Comparison of ENCODE assay signal across 8 mouse cellular contexts in genomic region chr15:98807895-98808650, GRCm38 (mm10). TPM values are rescaled to one million over a fixed set of nuclear protein-coding genes. Genes with fewer than 3 reads are reported as not detected.
A peak's percentile ranks its signal among the peaks of the same experiment; 100 is the strongest.
DNase-seq lines count a peak whose midpoint lies in the region; ATAC-seq and TF ChIP-seq lines count a peak whose summit lies in the region.

No protein-coding gene starts in this region.

- no peaks in the 10 kb centered on the region for H3K79me3 ChIP-seq in C2C12 (ENCODE audit: low read depth)

- H3K4me2 ChIP-seq in embryonic facial prominence, embryonic 12.5 days (replicated peaks): peak overlapping the region; percentile 87
- H3K4me2 ChIP-seq in midbrain, embryonic 16.5 days (ENCODE audit: low read length): peak overlapping the region; percentile 58

- H3K36me3 ChIP-seq in C2C12 (ENCODE audit: control insufficient read depth, insufficient read depth): peaks cover 20% of the 10 kb centered on the region
- peaks cover 22% of the 10 kb centered on the region for H3K36me3 ChIP-seq in embryonic facial prominence, embryonic 12.5 days
- H3K36me3 ChIP-seq in hindbrain, embryonic 10.5 days: peaks cover 19% of the 10 kb centered on the region
- H3K36me3 ChIP-seq in midbrain, embryonic 16.5 days (ENCODE audit: control insufficient read depth, insufficient read depth, low read length): 0 out of 2 replicates have a peak, but pooled peaks cover 4% of the 10 kb centered on the region

- ATAC-seq in embryonic facial prominence, embryonic 12.5 days (ENCODE audit: insufficient number of reproducible peaks, insufficient read depth, low FRiP score, low TSS enrichment): no peak
- 0 out of 2 replicates have a peak, but pooled peaks have one; percentile 26 for ATAC-seq in midbrain, embryonic 16.5 days

- H3K4me3 ChIP-seq in cerebellum, adult 2 months (replicated peaks; ENCODE audit: insufficient read depth, low read depth, low read length): peak overlapping the region; percentile 11
- H3K4me3 ChIP-seq in C2C12 (ENCODE audit: insufficient read depth, poor library complexity, severe bottlenecking): no peak overlapping the region
- H3K4me3 ChIP-seq in embryonic facial prominence, embryonic 12.5 days: peak overlapping the region; percentile 45
- H3K4me3 ChIP-seq in hindbrain, embryonic 10.5 days: peak overlapping the region; percentile 54
- peak overlapping the region; percentile 44 for H3K4me3 ChIP-seq in midbrain, embryonic 16.5 days (ENCODE audit: low read depth, low read length)

- no peaks in the 10 kb centered on the region for H3K79me2 ChIP-seq in C2C12 (ENCODE audit: control insufficient read depth, insufficient read depth)

- H3K27me3 ChIP-seq in cerebellum, adult 2 months (ENCODE audit: control insufficient read depth, insufficient read depth, low read length): peaks cover 3% of the 10 kb centered on the region; the same call in 1 of the 2 replicates
- no peaks in the 10 kb centered on the region for H3K27me3 ChIP-seq in C2C12 (ENCODE audit: control insufficient read depth, insufficient read depth, insufficient read length)
- peaks cover 76% of the 10 kb centered on the region for H3K27me3 ChIP-seq in embryonic facial prominence, embryonic 12.5 days
- peaks cover 82% of the 10 kb centered on the region for H3K27me3 ChIP-seq in hindbrain, embryonic 10.5 days (ENCODE audit: insufficient read depth, poor library complexity, severe bottlenecking)
- H3K27me3 ChIP-seq in midbrain, embryonic 16.5 days (ENCODE audit: control insufficient read depth, insufficient read depth, low read depth, low read length): peaks cover 61% of the 10 kb centered on the region

- peak overlapping the region; percentile 28 for H3K9ac ChIP-seq in embryonic facial prominence, embryonic 12.5 days
- peak overlapping the region; percentile 52 for H3K9ac ChIP-seq in midbrain, embryonic 16.5 days (ENCODE audit: low read depth, low read length)

- H3K4me1 ChIP-seq in cerebellum, adult 2 months (ENCODE audit: control insufficient read depth, insufficient read depth, low read length): peaks cover 6% of the 10 kb centered on the region; the same call in 1 of the 2 replicates
- peaks cover 31% of the 10 kb centered on the region for H3K4me1 ChIP-seq in embryonic facial prominence, embryonic 12.5 days
- peaks cover 56% of the 10 kb centered on the region for H3K4me1 ChIP-seq in hindbrain, embryonic 10.5 days (replicated peaks)
- H3K4me1 ChIP-seq in midbrain, embryonic 16.5 days (ENCODE audit: control insufficient read depth, insufficient read depth, low read length): peaks cover 32% of the 10 kb centered on the region

- intact Hi-C loops in left cerebral cortex, postnatal 10 days (cut with DNase I): no loop called here

- H3K9me3 ChIP-seq in embryonic facial prominence, embryonic 12.5 days: no peaks in the 10 kb centered on the region
- no peaks in the 10 kb centered on the region for H3K9me3 ChIP-seq in hindbrain, embryonic 10.5 days
- H3K9me3 ChIP-seq in midbrain, embryonic 16.5 days (replicated peaks; ENCODE audit: control insufficient read depth, low read length, poor library complexity, severe bottlenecking): no peaks in the 10 kb centered on the region

- TF ChIP-seq POLR2A in cerebellum, adult 2 months (IDR thresholded peaks at IDR 0.05; ENCODE audit: borderline replicate concordance, insufficient read depth, low read length): no peak

- H3K27ac ChIP-seq in cerebellum, adult 2 months (ENCODE audit: insufficient read depth, low read length): no peak overlapping the region
- H3K27ac ChIP-seq in embryonic facial prominence, embryonic 12.5 days: no peak overlapping the region
- peak overlapping the region; percentile 81 for H3K27ac ChIP-seq in hindbrain, embryonic 10.5 days
- H3K27ac ChIP-seq in midbrain, embryonic 16.5 days (ENCODE audit: low read length): no peak overlapping the region

- WGBS in cerebellum, adult 2 months: 1% methylated on average over 34 of the region's 34 CpGs
- whole genome bisulfite sequencing in embryonic facial prominence, embryonic 12.5 days: 2% methylated on average over 30 of the region's 34 CpGs
- under 1% methylated on average over 34 of the region's 34 CpGs for WGBS in hindbrain, embryonic 10.5 days
- under 1% methylated on average over 29 of the region's 34 CpGs for WGBS in midbrain, embryonic 16.5 days

- H3ac ChIP-seq in C2C12 (ENCODE audit: control insufficient read depth, insufficient read length, low read depth): peak overlapping the region; percentile 2

- peak in 1 of 2 experiments; percentile 30 for DNase-seq in cerebellum, adult 2 months
- DNase-seq in cerebellum, adult 9-10 months: no peak
- peak; percentile 51 for DNase-seq in hindbrain, embryonic 10.5 days (ENCODE audit: low spot score)
- DNase-seq in left cerebral cortex, postnatal 10 days (ENCODE audit: extremely low spot score in 1 of 2, low spot score in 2 of 2): peak; percentile 81 to 90
- DNase-seq in thymus, postnatal 4 days: peak; percentile 81

- TF ChIP-seq CTCF in cerebellum, adult 2 months (IDR thresholded peaks at IDR 0.05; ENCODE audit: borderline replicate concordance, insufficient read depth, low read depth, low read length): no peak
- TF ChIP-seq CTCF in C2C12 (IDR thresholded peaks at IDR 0.05; ENCODE audit: control insufficient read depth, insufficient read depth, insufficient read length): no peak

TF ChIP-seq in C2C12, 6 proteins besides CTCF, POLR2A, EP300 and RAD21:
- TF ChIP-seq MYOD1 (IDR thresholded peaks at IDR 0.05; ENCODE audit: control insufficient read depth, insufficient read length, low read depth) (no peak), MAX (IDR thresholded peaks at IDR 0.05) (no peak), CEBPB (IDR thresholded peaks at IDR 0.05; ENCODE audit: low read depth) (no peak), FOSL1 (IDR thresholded peaks at IDR 0.05; ENCODE audit: insufficient read depth, low read length, poor library complexity, severe bottlenecking) (no peak), MYOG (IDR thresholded peaks at IDR 0.05; ENCODE audit: control insufficient read depth, extremely low read depth, insufficient read length) (no peak), USF1 (IDR thresholded peaks at IDR 0.05; ENCODE audit: low read depth) (no peak)

RNA-seq across cellular contexts. Expression of gene Ddn, which starts 1.2 kb away (rescaled TPM):
- 1.0 and 1.3 TPM in 2 replicates for polyA plus RNA-seq in cerebellum, adult 2 months (2012; rRNA removed)
- polyA plus RNA-seq in C2C12 (2012; fragmentation: generic; extraction: Trizol): 0.11 TPM
- polyA plus RNA-seq in embryonic facial prominence, embryonic 12.5 days (2016; fragmentation: Nextera tagmentation; extraction: Ambion mirVana): 0.04 TPM in 1 of 2 replicates, not detected in the other
- 0.21 and 0.56 TPM in 2 replicates for polyA plus RNA-seq in hindbrain, embryonic 10.5 days (2016; fragmentation: Nextera tagmentation; extraction: Ambion mirVana)
- 100 to 1,000 TPM; 285 to 294 TPM for total RNA-seq in left cerebral cortex, postnatal 10 days (2021)
- polyA plus RNA-seq in midbrain, embryonic 16.5 days (2015; fragmentation: Nextera tagmentation; extraction: Ambion mirVana): 0.35 and 0.42 TPM in 2 replicates

RNA-seq across cellular contexts. Expression of gene Wnt1, which starts 18.4 kb away (rescaled TPM):
- polyA plus RNA-seq in cerebellum, adult 2 months (2012; rRNA removed): not detected in 2 replicates
- polyA plus RNA-seq in C2C12 (2012; fragmentation: generic; extraction: Trizol): 0.09 TPM
- 0.13 and 0.38 TPM in 2 replicates for polyA plus RNA-seq in embryonic facial prominence, embryonic 12.5 days (2016; fragmentation: Nextera tagmentation; extraction: Ambion mirVana)
- polyA plus RNA-seq in hindbrain, embryonic 10.5 days (2016; fragmentation: Nextera tagmentation; extraction: Ambion mirVana): 13.7 and 13.8 TPM in 2 replicates
- not detected for total RNA-seq in left cerebral cortex, postnatal 10 days (2021)
- polyA plus RNA-seq in midbrain, embryonic 16.5 days (2015; fragmentation: Nextera tagmentation; extraction: Ambion mirVana): 1.2 and 1.3 TPM in 2 replicates

RNA-seq across cellular contexts. Expression of gene Prkag1, which starts 23.2 kb away (rescaled TPM):
- 90.3 and 93.6 TPM in 2 replicates for polyA plus RNA-seq in cerebellum, adult 2 months (2012; rRNA removed)
- 132 TPM for polyA plus RNA-seq in C2C12 (2012; fragmentation: generic; extraction: Trizol)
- 85.9 and 87.1 TPM in 2 replicates for polyA plus RNA-seq in embryonic facial prominence, embryonic 12.5 days (2016; fragmentation: Nextera tagmentation; extraction: Ambion mirVana)
- polyA plus RNA-seq in hindbrain, embryonic 10.5 days (2016; fragmentation: Nextera tagmentation; extraction: Ambion mirVana): 88.7 and 89.0 TPM in 2 replicates
- total RNA-seq in left cerebral cortex, postnatal 10 days (2021): 10 to 100 TPM; 41.7 to 44.6 TPM
- polyA plus RNA-seq in midbrain, embryonic 16.5 days (2015; fragmentation: Nextera tagmentation; extraction: Ambion mirVana): 72.9 and 73.1 TPM in 2 replicates

RNA-seq across cellular contexts. Expression of gene Wnt10b, which starts 30.1 kb away (rescaled TPM):
- polyA plus RNA-seq in cerebellum, adult 2 months (2012; rRNA removed): 0.15 and 0.22 TPM in 2 replicates
- 14.5 TPM for polyA plus RNA-seq in C2C12 (2012; fragmentation: generic; extraction: Trizol)
- 1.5 and 1.7 TPM in 2 replicates for polyA plus RNA-seq in embryonic facial prominence, embryonic 12.5 days (2016; fragmentation: Nextera tagmentation; extraction: Ambion mirVana)
- 0.21 and 0.44 TPM in 2 replicates for polyA plus RNA-seq in hindbrain, embryonic 10.5 days (2016; fragmentation: Nextera tagmentation; extraction: Ambion mirVana)
- total RNA-seq in left cerebral cortex, postnatal 10 days (2021): under 1 TPM; 0.63 to 0.64 TPM
- not detected in 2 replicates for polyA plus RNA-seq in midbrain, embryonic 16.5 days (2015; fragmentation: Nextera tagmentation; extraction: Ambion mirVana)

RNA-seq across cellular contexts. Expression of gene Arf3, which starts 45.1 kb away (rescaled TPM):
- polyA plus RNA-seq in cerebellum, adult 2 months (2012; rRNA removed): 202 and 210 TPM in 2 replicates
- 126 TPM for polyA plus RNA-seq in C2C12 (2012; fragmentation: generic; extraction: Trizol)
- polyA plus RNA-seq in embryonic facial prominence, embryonic 12.5 days (2016; fragmentation: Nextera tagmentation; extraction: Ambion mirVana): 51.2 and 52.1 TPM in 2 replicates
- 42.6 and 45.1 TPM in 2 replicates for polyA plus RNA-seq in hindbrain, embryonic 10.5 days (2016; fragmentation: Nextera tagmentation; extraction: Ambion mirVana)
- 100 to 1,000 TPM; 651 to 661 TPM for total RNA-seq in left cerebral cortex, postnatal 10 days (2021)
- polyA plus RNA-seq in midbrain, embryonic 16.5 days (2015; fragmentation: Nextera tagmentation; extraction: Ambion mirVana): 96.4 and 102 TPM in 2 replicates
